Mouse (Mus musculus) lung, adult 2 months (tissue): ENCODE data around the gene Arpc2.

Source experiments
- CTCF ChIP-seq: fragments of 200-500 bp; IDR thresholded peaks from 2 replicates; pipeline ENCODE4 v1.5.1; 2011; ENCODE audit warnings: mild to moderate bottlenecking, low read length, control low read depth; ENCODE audit not compliant: insufficient read depth
- POLR2A ChIP-seq: fragments of 200-500 bp; IDR thresholded peaks from 2 replicates; pipeline ENCODE4 v1.6.1; 2011; ENCODE audit warnings: low read depth, mild to moderate bottlenecking, control low read depth, low read length, borderline replicate concordance; ENCODE audit errors: extremely low read depth

DNA sequence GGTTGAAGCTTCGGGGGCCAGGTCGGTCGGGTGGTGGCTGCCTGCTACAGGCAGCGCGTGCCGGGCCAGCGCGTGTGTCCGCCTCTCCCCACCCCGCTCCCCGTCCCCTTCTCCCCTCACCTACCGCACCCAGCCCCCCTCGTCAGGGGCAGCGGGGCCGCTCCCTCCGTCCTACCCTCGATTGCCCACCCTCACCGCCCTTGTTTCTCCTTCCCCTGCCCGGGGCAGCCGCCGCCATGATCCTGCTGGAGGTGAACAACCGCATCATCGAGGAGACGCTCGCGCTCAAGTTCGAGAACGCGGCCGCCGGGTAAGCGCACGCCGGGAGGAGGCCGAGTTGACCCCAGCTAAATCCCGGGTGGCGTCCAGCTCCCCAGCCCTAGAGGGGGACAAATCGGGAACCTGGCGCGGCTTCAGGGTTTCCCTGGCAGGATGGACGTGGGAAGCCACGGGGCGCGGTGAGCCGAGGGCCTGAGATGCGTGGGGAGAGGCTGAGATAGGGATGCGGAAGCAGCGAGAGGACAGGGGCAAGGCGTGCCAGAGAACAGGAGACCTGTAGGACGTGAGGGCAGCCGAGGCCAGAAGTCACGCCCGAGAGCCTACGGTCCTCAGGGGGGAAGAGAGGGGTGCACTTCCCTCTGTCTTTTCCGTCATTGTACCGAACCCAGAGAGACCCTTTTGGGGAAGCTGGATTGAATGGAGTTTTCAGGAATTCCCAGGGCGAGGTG, 870 bp downstream of the Arpc2 start:
- TF ChIP-seq CTCF (no peak), POLR2A (peak; percentile 28; the same call in 1 of the 2 replicates)
